Mouse (Mus musculus): ENCODE measurements around the gene Grin2d. TPM values are rescaled to one million over a fixed set of nuclear protein-coding genes. Genes with fewer than 3 reads are reported as not detected.

Grin2d gene
- polyA plus RNA-seq, 1 experiment from 2014 or later = 0.15 TPM

DNA sequence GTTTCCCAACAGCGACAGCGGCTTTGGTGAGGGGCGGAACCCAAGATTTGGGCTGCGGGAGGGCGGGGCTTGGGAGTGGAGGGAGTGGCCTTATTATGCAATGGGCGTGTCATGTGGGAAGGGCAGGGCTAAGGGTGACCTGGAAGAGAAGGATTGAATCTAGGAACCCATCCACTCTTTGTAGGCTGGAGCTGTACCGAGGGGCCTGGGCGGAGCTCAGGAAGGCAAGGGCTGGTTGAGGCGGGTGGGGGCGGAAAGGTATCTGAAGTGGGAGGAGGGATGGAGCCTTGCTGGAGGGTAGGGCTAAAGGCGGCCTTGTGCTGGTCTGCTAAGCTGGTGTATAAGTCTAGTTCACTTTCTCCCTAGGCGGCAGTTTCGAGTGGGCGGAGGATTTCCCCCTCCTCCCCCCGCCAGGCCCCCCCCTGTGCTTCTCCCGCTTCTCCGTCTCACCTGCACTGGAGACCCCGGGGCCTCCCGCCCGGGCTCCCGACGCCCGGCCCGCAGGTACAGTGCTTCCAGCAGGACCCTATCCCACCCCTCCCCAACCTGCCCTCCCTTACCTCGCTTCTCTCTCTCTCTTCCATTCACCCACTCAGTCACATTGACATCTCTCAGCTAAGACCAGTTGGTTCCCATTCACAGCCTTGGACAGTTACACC, 77.5 kb downstream of the Grin2d start:
- ATAC-seq (ENCODE audit: insufficient number of reproducible peaks, insufficient read depth, low FRiP score, low read depth) = peak; percentile 24; the same call in 1 of the 2 replicates
- peak overlapping the region in 1 of 2 experiments; percentile 13; a peak in 1 of 4 replicates for H3K4me3 ChIP-seq (ENCODE audit: control insufficient read depth in 1 of 2, insufficient read depth in 1 of 2, low read depth in 1 of 2, low read length in 2 of 2)
- 5% methylated on average over 24 of the region's 25 CpGs for WGBS
- peak overlapping the region; percentile 25; the same call in 1 of the 2 replicates for H3K9ac ChIP-seq (ENCODE audit: low read length)
- no peaks in the 10 kb centered on the region for H3K9me3 ChIP-seq (ENCODE audit: control insufficient read depth, low read length)
- H3K27ac ChIP-seq (replicated peaks in 1 of 2; ENCODE audit: control insufficient read depth in 1 of 2, insufficient read depth in 1 of 2, low read depth in 2 of 2, low read length in 2 of 2) = no peak overlapping the region
- H3K27me3 ChIP-seq (ENCODE audit: control insufficient read depth, insufficient read depth, low read length) = peaks cover 51% of the 10 kb centered on the region
- peaks cover 4 to 18% of the 10 kb centered on the region in 2 experiments; a peak in 3 of 4 replicates for H3K4me1 ChIP-seq (ENCODE audit: control insufficient read depth in 2 of 2, insufficient read depth in 2 of 2, low read length in 2 of 2)
- H3K36me3 ChIP-seq (ENCODE audit: control insufficient read depth, insufficient read depth, low read length) = no peaks in the 10 kb centered on the region
- peak overlapping the region; percentile 61 for H3K4me2 ChIP-seq (ENCODE audit: low read length)

DNA sequence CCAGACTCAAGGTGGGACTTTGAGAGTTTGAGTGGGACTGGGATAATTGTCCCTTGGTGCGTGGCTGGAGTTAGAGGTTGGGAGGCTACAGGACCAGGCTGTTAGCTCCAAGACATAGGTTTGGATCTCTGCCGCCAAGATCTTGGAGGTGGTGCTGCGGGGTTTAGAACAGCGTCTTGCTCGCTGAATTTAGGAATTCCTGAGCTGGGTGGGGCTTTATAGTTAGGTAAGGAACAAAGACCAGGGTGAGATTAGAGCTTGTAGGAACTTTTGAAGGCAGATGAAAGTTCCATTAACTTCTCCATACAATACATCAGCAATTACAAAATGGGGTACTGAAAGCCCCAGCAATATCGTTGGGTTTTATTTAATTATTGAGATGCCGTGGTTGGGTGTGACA, 78.2 kb downstream of the Grin2d start:
- H3K9ac ChIP-seq (ENCODE audit: low read length) = no peak overlapping the region

DNA sequence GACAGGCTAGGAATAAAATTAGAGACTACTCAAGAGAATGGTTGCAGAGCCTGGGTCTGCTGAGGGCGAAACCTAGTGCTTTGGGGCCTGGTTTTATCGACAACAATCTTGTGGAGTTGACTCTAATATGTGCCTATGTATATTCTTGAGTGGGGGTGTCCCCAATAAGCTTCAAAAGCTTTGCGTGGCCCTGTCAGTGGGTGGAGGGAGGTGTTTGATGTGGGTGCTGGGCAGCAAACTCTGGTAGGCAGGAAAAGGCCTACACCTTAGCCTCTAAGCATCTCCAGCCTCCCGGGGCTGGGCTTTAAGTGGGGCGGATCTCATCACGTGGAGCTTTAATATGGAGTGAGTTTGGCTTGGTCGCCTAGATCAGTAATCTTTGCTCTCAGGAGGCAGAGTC, 79.2 kb downstream of the Grin2d start:
- no peak for ATAC-seq (ENCODE audit: insufficient number of reproducible peaks, insufficient read depth, low FRiP score, low read depth)
- H3K36me3 ChIP-seq (ENCODE audit: control insufficient read depth, insufficient read depth, low read length) = no peaks in the 10 kb centered on the region
- H3K9me3 ChIP-seq (ENCODE audit: control insufficient read depth, low read length) = no peaks in the 10 kb centered on the region
- H3K27me3 ChIP-seq (ENCODE audit: control insufficient read depth, insufficient read depth, low read length) = peaks cover 64% of the 10 kb centered on the region
- H3K4me3 ChIP-seq (ENCODE audit: control insufficient read depth in 1 of 2, insufficient read depth in 1 of 2, low read depth in 1 of 2, low read length in 2 of 2) = peak overlapping the region in 1 of 2 experiments; percentile 43; a peak in 2 of 4 replicates
- peak overlapping the region; percentile 83 for H3K4me2 ChIP-seq (ENCODE audit: low read length)
- peaks cover 4 to 18% of the 10 kb centered on the region in 2 experiments; a peak in 3 of 4 replicates for H3K4me1 ChIP-seq (ENCODE audit: control insufficient read depth in 2 of 2, insufficient read depth in 2 of 2, low read length in 2 of 2)
- WGBS = 45% methylated on average over 7 of the region's 7 CpGs
- 0 out of 2 replicates have a peak overlapping the region, but pooled peaks have one; percentile 63 for H3K9ac ChIP-seq (ENCODE audit: low read length)
- H3K27ac ChIP-seq (replicated peaks in 1 of 2; ENCODE audit: control insufficient read depth in 1 of 2, insufficient read depth in 1 of 2, low read depth in 2 of 2, low read length in 2 of 2) = no peak overlapping the region

More for the DNA sequence above, 78.2 kb downstream of the Grin2d start:
- H3K4me1 ChIP-seq (ENCODE audit: control insufficient read depth in 2 of 2, insufficient read depth in 2 of 2, low read length in 2 of 2) = peaks cover 4 to 18% of the 10 kb centered on the region in 2 experiments; a peak in 3 of 4 replicates
- WGBS = 42% methylated on average over 7 of the region's 7 CpGs
- H3K4me3 ChIP-seq (ENCODE audit: control insufficient read depth in 1 of 2, insufficient read depth in 1 of 2, low read depth in 1 of 2, low read length in 2 of 2) = 0 out of 4 replicates have a peak overlapping the region, but pooled peaks of 1 of the 2 experiments have one; percentile 13
- ATAC-seq (ENCODE audit: insufficient number of reproducible peaks, insufficient read depth, low FRiP score, low read depth) = no peak
- no peaks in the 10 kb centered on the region for H3K36me3 ChIP-seq (ENCODE audit: control insufficient read depth, insufficient read depth, low read length)
- no peak overlapping the region for H3K27ac ChIP-seq (replicated peaks in 1 of 2; ENCODE audit: control insufficient read depth in 1 of 2, insufficient read depth in 1 of 2, low read depth in 2 of 2, low read length in 2 of 2)
- H3K27me3 ChIP-seq (ENCODE audit: control insufficient read depth, insufficient read depth, low read length) = peaks cover 54% of the 10 kb centered on the region
- no peaks in the 10 kb centered on the region for H3K9me3 ChIP-seq (ENCODE audit: control insufficient read depth, low read length)
- H3K4me2 ChIP-seq (ENCODE audit: low read length) = peak overlapping the region; percentile 61

DNA sequence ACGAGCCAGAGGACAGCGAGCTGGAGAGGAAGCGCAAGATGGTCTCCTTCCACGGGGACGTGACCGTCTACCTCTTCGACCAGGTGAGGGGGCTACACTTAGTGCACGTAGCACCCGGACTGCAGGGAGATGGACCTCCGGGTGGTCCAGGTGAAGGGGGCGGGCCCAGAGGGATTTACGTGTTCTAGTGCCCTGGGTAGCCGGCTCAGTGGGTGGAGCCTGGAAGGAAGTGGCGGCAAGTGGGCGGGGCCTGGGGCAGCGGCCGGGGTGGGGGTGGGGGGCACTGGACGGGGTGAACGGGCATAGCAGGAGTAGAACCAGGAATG, 79.7 kb downstream of the Grin2d start:
- Histone ChIP-seq H3K36me3 (ENCODE audit: control insufficient read depth, insufficient read depth, low read length) (no peaks in the 10 kb centered on the region), H3K4me1 (ENCODE audit: control insufficient read depth in 2 of 2, insufficient read depth in 2 of 2, low read length in 2 of 2) (peaks cover 4 to 18% of the 10 kb centered on the region in 2 experiments; a peak in 3 of 4 replicates), H3K27me3 (ENCODE audit: control insufficient read depth, insufficient read depth, low read length) (peaks cover 69% of the 10 kb centered on the region), H3K4me2 (ENCODE audit: low read length) (peak overlapping the region; percentile 83), H3K9ac (ENCODE audit: low read length) (peak overlapping the region; percentile 63), H3K9me3 (ENCODE audit: control insufficient read depth, low read length) (no peaks in the 10 kb centered on the region), H3K4me3 (ENCODE audit: control insufficient read depth in 1 of 2, insufficient read depth in 1 of 2, low read depth in 1 of 2, low read length in 2 of 2) (peak overlapping the region; percentile 43 to 45), H3K27ac (replicated peaks in 1 of 2; ENCODE audit: control insufficient read depth in 1 of 2, insufficient read depth in 1 of 2, low read depth in 2 of 2, low read length in 2 of 2) (no peak overlapping the region)
- no peak for ATAC-seq (ENCODE audit: insufficient number of reproducible peaks, insufficient read depth, low FRiP score, low read depth)
- 2% methylated on average over 19 of the region's 19 CpGs for WGBS

DNA sequence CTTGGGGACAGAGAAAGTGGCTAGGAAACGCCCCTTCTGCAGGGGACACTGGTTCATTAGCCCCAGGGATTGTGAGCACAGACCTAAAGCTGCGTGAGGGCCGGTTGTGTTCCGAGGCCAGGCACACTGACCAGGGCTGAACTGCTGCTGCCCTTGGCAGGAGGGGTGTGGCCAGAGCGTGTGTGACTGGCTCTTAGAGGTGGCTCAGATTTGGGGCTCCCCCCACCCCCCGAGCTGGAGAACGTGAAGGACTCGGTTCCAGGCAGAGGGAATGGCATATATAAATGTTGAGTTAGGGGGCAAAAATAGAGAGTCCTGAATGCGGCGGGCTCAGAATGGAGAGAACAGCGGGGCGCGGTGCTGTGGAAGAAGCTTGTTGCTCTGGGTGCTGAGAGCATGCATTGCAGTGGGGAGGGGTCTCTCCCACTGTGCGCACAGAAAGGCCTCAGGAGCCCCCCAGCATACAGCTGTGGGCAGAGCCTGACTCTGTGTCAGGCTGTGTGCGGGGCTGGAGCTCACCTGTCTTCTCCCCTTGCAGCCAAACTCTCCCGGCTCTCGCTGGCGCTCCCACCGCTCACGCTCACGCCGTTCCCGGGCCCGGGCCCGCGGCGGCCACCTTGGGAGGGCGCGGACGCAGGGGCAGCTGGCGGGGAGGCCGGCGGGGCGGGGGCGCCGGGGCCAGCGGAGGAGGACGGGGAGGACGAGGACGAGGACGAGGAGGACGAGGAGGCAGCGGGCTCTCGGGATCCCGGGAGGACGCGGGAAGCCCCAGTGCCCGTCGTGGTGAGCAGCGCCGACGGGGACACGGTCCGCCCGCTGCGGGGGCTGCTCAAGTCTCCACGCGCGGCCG, 80.3 kb downstream of the Grin2d start:
- H3K27me3 ChIP-seq (ENCODE audit: control insufficient read depth, insufficient read depth, low read length) = peaks cover 75% of the 10 kb centered on the region
- 1% methylated on average over 60 of the region's 60 CpGs for WGBS
- peak overlapping the region; percentile 43 to 45 for H3K4me3 ChIP-seq (ENCODE audit: control insufficient read depth in 1 of 2, insufficient read depth in 1 of 2, low read depth in 1 of 2, low read length in 2 of 2)
- H3K4me1 ChIP-seq (ENCODE audit: control insufficient read depth in 2 of 2, insufficient read depth in 2 of 2, low read length in 2 of 2) = peaks cover 4 to 18% of the 10 kb centered on the region in 2 experiments; a peak in 3 of 4 replicates
- H3K4me2 ChIP-seq (ENCODE audit: low read length) = peak overlapping the region; percentile 83
- no peak overlapping the region for H3K27ac ChIP-seq (replicated peaks in 1 of 2; ENCODE audit: control insufficient read depth in 1 of 2, insufficient read depth in 1 of 2, low read depth in 2 of 2, low read length in 2 of 2)
- peak overlapping the region; percentile 63 for H3K9ac ChIP-seq (ENCODE audit: low read length)
- H3K36me3 ChIP-seq (ENCODE audit: control insufficient read depth, insufficient read depth, low read length) = no peaks in the 10 kb centered on the region
- no peak for ATAC-seq (ENCODE audit: insufficient number of reproducible peaks, insufficient read depth, low FRiP score, low read depth)
- no peaks in the 10 kb centered on the region for H3K9me3 ChIP-seq (ENCODE audit: control insufficient read depth, low read length)

DNA sequence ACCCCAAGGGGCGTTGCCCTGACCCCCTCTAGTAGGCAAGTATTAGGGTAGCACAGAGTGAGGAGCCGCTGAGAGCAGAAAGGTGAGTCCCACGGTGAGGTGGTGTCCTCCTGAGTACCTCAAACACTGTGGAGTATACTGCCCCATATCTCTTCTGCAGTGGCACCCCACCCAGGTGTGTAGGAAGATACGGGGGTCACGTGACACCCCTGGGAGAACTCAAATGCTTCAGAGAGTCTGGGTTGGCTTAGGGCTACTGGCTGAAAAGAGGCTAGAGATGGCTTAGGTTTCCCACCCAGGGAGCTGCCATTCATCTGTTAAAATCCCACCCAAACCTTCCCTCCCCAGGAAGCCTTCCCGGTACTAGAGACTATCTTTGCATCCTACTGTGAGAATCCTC, 81.2 kb downstream of the Grin2d start:
- WGBS = 40% methylated on average over 6 of the region's 6 CpGs
- H3K9me3 ChIP-seq (ENCODE audit: control insufficient read depth, low read length) = no peaks in the 10 kb centered on the region
- ATAC-seq (ENCODE audit: insufficient number of reproducible peaks, insufficient read depth, low FRiP score, low read depth) = no peak
- H3K9ac ChIP-seq (ENCODE audit: low read length) = no peak overlapping the region
- H3K4me2 ChIP-seq (ENCODE audit: low read length) = no peak overlapping the region
- no peak overlapping the region for H3K4me3 ChIP-seq (ENCODE audit: control insufficient read depth in 1 of 2, insufficient read depth in 1 of 2, low read depth in 1 of 2, low read length in 2 of 2)
- peaks cover 75% of the 10 kb centered on the region for H3K27me3 ChIP-seq (ENCODE audit: control insufficient read depth, insufficient read depth, low read length)
- no peak overlapping the region for H3K27ac ChIP-seq (replicated peaks in 1 of 2; ENCODE audit: control insufficient read depth in 1 of 2, insufficient read depth in 1 of 2, low read depth in 2 of 2, low read length in 2 of 2)
- H3K4me1 ChIP-seq (ENCODE audit: control insufficient read depth in 2 of 2, insufficient read depth in 2 of 2, low read length in 2 of 2) = peaks cover 4 to 18% of the 10 kb centered on the region in 2 experiments; a peak in 3 of 4 replicates
- H3K36me3 ChIP-seq (ENCODE audit: control insufficient read depth, insufficient read depth, low read length) = no peaks in the 10 kb centered on the region

DNA sequence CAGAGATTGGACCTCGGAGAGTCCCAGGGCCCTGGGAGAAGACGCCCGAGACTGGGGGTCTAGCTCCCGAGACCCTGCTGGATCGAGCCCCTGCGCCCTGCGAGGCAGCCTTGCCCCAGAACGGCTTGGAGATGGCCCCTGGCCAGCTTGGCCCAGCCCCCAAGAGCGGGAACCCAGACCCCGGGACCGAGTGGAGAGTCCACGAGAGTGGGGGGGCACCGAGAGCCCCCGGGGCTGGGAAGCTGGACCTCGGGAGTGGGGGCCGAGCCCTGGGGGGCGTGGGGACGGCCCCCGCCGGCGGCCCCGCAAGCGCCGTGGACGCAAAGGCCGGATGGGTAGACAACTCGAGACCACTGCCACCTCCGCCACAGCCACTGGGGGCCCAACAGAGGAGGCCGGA, 83.2 kb downstream of the Grin2d start:
- 88% methylated on average over 29 of the region's 29 CpGs for WGBS

More for the DNA sequence above, 83.2 kb downstream of the Grin2d start:
- Histone ChIP-seq H3K9me3 (ENCODE audit: control insufficient read depth, low read length) (no peaks in the 10 kb centered on the region), H3K4me3 (ENCODE audit: control insufficient read depth in 1 of 2, insufficient read depth in 1 of 2, low read depth in 1 of 2, low read length in 2 of 2) (no peak overlapping the region), H3K9ac (ENCODE audit: low read length) (no peak overlapping the region), H3K27ac (replicated peaks in 1 of 2; ENCODE audit: control insufficient read depth in 1 of 2, insufficient read depth in 1 of 2, low read depth in 2 of 2, low read length in 2 of 2) (no peak overlapping the region), H3K4me2 (ENCODE audit: low read length) (no peak overlapping the region), H3K4me1 (ENCODE audit: control insufficient read depth in 2 of 2, insufficient read depth in 2 of 2, low read length in 2 of 2) (peaks cover 0 to 9% of the 10 kb centered on the region in 2 experiments; a peak in 3 of 4 replicates), H3K27me3 (ENCODE audit: control insufficient read depth, insufficient read depth, low read length) (peaks cover 63% of the 10 kb centered on the region), H3K36me3 (ENCODE audit: control insufficient read depth, insufficient read depth, low read length) (no peaks in the 10 kb centered on the region)
- ATAC-seq (ENCODE audit: insufficient number of reproducible peaks, insufficient read depth, low FRiP score, low read depth) = no peak

Measured in heart, embryonic 14.5 days (tissue).